Mouse (Mus musculus) liver, postnatal 0 days (tissue): ENCODE measurements at regions not wholly inside any gene's neighbourhood (a gene's known extent, or its start where the extent isn't known, plus 50 kb on each side); places are given as distances from the start of the nearest gene placed in this dataset.

Experiments used
- ATAC-seq: fragments of 200-750 bp; cut with Nextera tagmentation; 2 replicates; pipeline ENCODE4 v1.8.0; 2017; ENCODE audit warnings: mild to moderate bottlenecking, moderate library complexity
- DNase-seq: peaks from one replicate; pipeline ENCODE4 v3.0.0-alpha.2; 2016
- H3K27ac ChIP-seq: fragments of 300-500 bp; sonication (generic); 2 replicates; pipeline ENCODE4 v1.5.1; 2014; ENCODE audit warnings: antibody characterized with exemption, moderate library complexity, mild to moderate bottlenecking, low read depth
- H3K27me3 ChIP-seq: fragments of 300-500 bp; sonication (generic); 2 replicates; pipeline ENCODE4 v1.6.1; 2014; ENCODE audit warnings: low read length, control low read depth, mixed read lengths; ENCODE audit not compliant: insufficient read depth
- H3K36me3 ChIP-seq: fragments of 300-500 bp; sonication (generic); replicated peaks from 2 replicates; pipeline ENCODE4 v1.6.1; 2014; ENCODE audit warnings: mild to moderate bottlenecking, control low read depth, low read length, moderate library complexity, mixed read lengths; ENCODE audit not compliant: insufficient read depth
- H3K4me1 ChIP-seq: fragments of 300-500 bp; sonication (generic); 2 replicates; pipeline ENCODE4 v1.6.1; 2014; ENCODE audit warnings: antibody characterized with exemption, mild to moderate bottlenecking, control low read depth; ENCODE audit not compliant: insufficient read depth
- H3K4me2 ChIP-seq: fragments of 300-500 bp; sonication (generic); 2 replicates; pipeline ENCODE4 v1.6.1; 2014; ENCODE audit warnings: low read depth, mild to moderate bottlenecking, low read length, moderate library complexity, mixed read lengths
- H3K4me3 ChIP-seq: fragments of 300-500 bp; sonication (generic); 2 replicates; pipeline ENCODE4 v1.5.1; 2014; ENCODE audit warnings: low read depth, low read length
- H3K9ac ChIP-seq: fragments of 300-500 bp; sonication (generic); replicated peaks from 2 replicates; pipeline ENCODE4 v1.6.1; 2014; ENCODE audit warnings: mild to moderate bottlenecking, moderate library complexity
- H3K9me3 ChIP-seq: fragments of 300-500 bp; sonication (generic); 2 replicates; pipeline ENCODE4 v1.6.1; 2016; ENCODE audit warnings: mild to moderate bottlenecking, control low read depth, low read length, mixed read lengths
- CTCF ChIP-seq: sonication (generic); IDR thresholded peaks from 2 replicates; pipeline ENCODE4 v1.5.1; 2016; ENCODE audit warnings: antibody characterized with exemption, low read depth
- EP300 ChIP-seq: IDR thresholded peaks from 2 replicates; pipeline ENCODE4 v1.6.1; 2016; ENCODE audit warnings: antibody characterized with exemption, low read depth, mild to moderate bottlenecking
- WGBS: fragments of 180-500 bp; shearing (Covaris S2); extraction: QIAGEN DNeasy Blood & Tissue Kit; methylation state at CpG from one replicate; pipeline ENCODE4 v1.1.7; 2014; ENCODE audit not compliant: insufficient replicate concordance; 5-methylcytosine and 5-hydroxymethylcytosine counted together

- no peaks in the 10 kb centered on the region for H3K9me3 ChIP-seq
- DNase-seq = no peak
- H3K4me3 ChIP-seq = no peak overlapping the region
- H3K27ac ChIP-seq = no peak overlapping the region
- TF ChIP-seq EP300 = no peak
- no peak for TF ChIP-seq CTCF
- no peak for ATAC-seq
- no peaks in the 10 kb centered on the region for H3K36me3 ChIP-seq
- no peaks in the 10 kb centered on the region for H3K4me1 ChIP-seq
- 78% methylated on average over 3 of the region's 3 CpGs for WGBS
- no peak overlapping the region for H3K4me2 ChIP-seq
- H3K9ac ChIP-seq = no peak overlapping the region
- no peaks in the 10 kb centered on the region for H3K27me3 ChIP-seq
These were observed 181.5 kb downstream of the Arrdc4 start for GRCm38 (mm10) chr7:68567452-68568126.

- WGBS = 63% methylated on average over 15 of the region's 15 CpGs
- no peaks in the 10 kb centered on the region for H3K4me1 ChIP-seq
- H3K36me3 ChIP-seq = no peaks in the 10 kb centered on the region
These were observed 189.3 kb downstream of the Arrdc4 start for GRCm38 (mm10) chr7:68559440-68560343.

GRCm38 (mm10) chr7:68550330-68550729 is 198.7 kb downstream of the Arrdc4 start:
- 59% methylated on average over 3 of the region's 3 CpGs for WGBS
- no peaks in the 10 kb centered on the region for H3K9me3 ChIP-seq
- H3K4me3 ChIP-seq = no peak overlapping the region
- H3K4me1 ChIP-seq = no peaks in the 10 kb centered on the region
- H3K4me2 ChIP-seq = no peak overlapping the region
- no peaks in the 10 kb centered on the region for H3K36me3 ChIP-seq
- H3K9ac ChIP-seq = no peak overlapping the region
- DNase-seq (no peak), ATAC-seq (no peak)
- no peaks in the 10 kb centered on the region for H3K27me3 ChIP-seq
- H3K27ac ChIP-seq = no peak overlapping the region
- TF ChIP-seq CTCF = no peak
- no peak for TF ChIP-seq EP300

More at GRCm38 (mm10) chr7:68559440-68560343, 189.3 kb downstream of the Arrdc4 start:
- Histone ChIP-seq H3K9ac (no peak overlapping the region), H3K27ac (no peak overlapping the region), H3K27me3 (no peaks in the 10 kb centered on the region), H3K4me3 (no peak overlapping the region), H3K9me3 (no peaks in the 10 kb centered on the region), H3K4me2 (no peak overlapping the region)
- TF ChIP-seq CTCF (no peak), EP300 (no peak)
- no peak for DNase-seq
- no peak for ATAC-seq

- H3K9me3 ChIP-seq = no peaks in the 10 kb centered on the region
- DNase-seq = no peak
- no peak for ATAC-seq
- no peak for TF ChIP-seq EP300
- TF ChIP-seq CTCF = peak; percentile 27
- H3K27ac ChIP-seq = no peak overlapping the region
- no peak overlapping the region for H3K4me2 ChIP-seq
- H3K27me3 ChIP-seq = no peaks in the 10 kb centered on the region
- H3K9ac ChIP-seq = no peak overlapping the region
- H3K4me3 ChIP-seq = no peak overlapping the region
- no peaks in the 10 kb centered on the region for H3K36me3 ChIP-seq
- no peaks in the 10 kb centered on the region for H3K4me1 ChIP-seq
These were observed 200.9 kb downstream of the Arrdc4 start for GRCm38 (mm10) chr7:68548176-68548575.

- no peak for ATAC-seq
- H3K9ac ChIP-seq = no peak overlapping the region
- no peak overlapping the region for H3K4me3 ChIP-seq
- DNase-seq = no peak
- H3K27ac ChIP-seq = no peak overlapping the region
- H3K4me2 ChIP-seq = no peak overlapping the region
- H3K9me3 ChIP-seq = no peaks in the 10 kb centered on the region
- 78% methylated on average over 11 of the region's 11 CpGs for WGBS
- no peaks in the 10 kb centered on the region for H3K4me1 ChIP-seq
- H3K27me3 ChIP-seq = no peaks in the 10 kb centered on the region
- no peak for TF ChIP-seq CTCF
- no peaks in the 10 kb centered on the region for H3K36me3 ChIP-seq
These were observed 204.9 kb downstream of the Arrdc4 start for GRCm38 (mm10) chr7:68544136-68544535.

GRCm38 (mm10) chr7:68509096-68509495 is 235.5 kb downstream of the Fam169b start:
- DNase-seq = no peak
- no peak for ATAC-seq
- Histone ChIP-seq H3K9me3 (no peaks in the 10 kb centered on the region), H3K9ac (no peak overlapping the region), H3K27me3 (no peaks in the 10 kb centered on the region), H3K36me3 (no peaks in the 10 kb centered on the region), H3K4me2 (no peak overlapping the region), H3K27ac (no peak overlapping the region), H3K4me1 (no peaks in the 10 kb centered on the region), H3K4me3 (no peak overlapping the region)
- WGBS = 79% methylated on average over 6 of the region's 6 CpGs
- no peak for TF ChIP-seq CTCF
- no peak for TF ChIP-seq EP300
